Mouse (Mus musculus): ENCODE results near the gene Mpp2. TPM values are rescaled to one million over a fixed set of nuclear protein-coding genes. Genes with fewer than 3 reads are reported as not detected.
A peak's percentile ranks its signal among the peaks of the same experiment; 100 is the strongest.

The Mpp2 gene
- total RNA-seq, 2 experiments from 2014 or later, result 12.7 to 14.2 TPM

GRCm38 (mm10) chr11:102082322-102082721, 6.0 kb downstream of the Mpp2 start:
- ATAC-seq (replicated peaks; ENCODE audit: low FRiP score, poor library complexity, severe bottlenecking), result no peak

- no peak for ATAC-seq (replicated peaks; ENCODE audit: low FRiP score, poor library complexity, severe bottlenecking)
Measured at GRCm38 (mm10) chr11:102073722-102074121, 14.6 kb downstream of the Mpp2 start.

- ATAC-seq (replicated peaks; ENCODE audit: low FRiP score, poor library complexity, severe bottlenecking), result no peak
Measured at GRCm38 (mm10) chr11:102072729-102073128, 15.6 kb downstream of the Mpp2 start.

GRCm38 (mm10) chr11:102070426-102070825, 17.9 kb downstream of the Mpp2 start:
- no peak for ATAC-seq (replicated peaks; ENCODE audit: low FRiP score, poor library complexity, severe bottlenecking)

- ATAC-seq (replicated peaks; ENCODE audit: low FRiP score, poor library complexity, severe bottlenecking), result no peak
Measured at GRCm38 (mm10) chr11:102069633-102070032, 18.7 kb downstream of the Mpp2 start.

- ATAC-seq (replicated peaks; ENCODE audit: low FRiP score, poor library complexity, severe bottlenecking), result peak; percentile 70; the same call in 1 of the 2 replicates
Measured at GRCm38 (mm10) chr11:102068969-102069368, 19.3 kb downstream of the Mpp2 start.

GRCm38 (mm10) chr11:102063076-102063475, 25.2 kb downstream of the Mpp2 start:
- no peak for ATAC-seq (replicated peaks; ENCODE audit: low FRiP score, poor library complexity, severe bottlenecking)

GRCm38 (mm10) chr11:102061941-102062473, 26.3 kb downstream of the Mpp2 start:
- no peak for ATAC-seq (replicated peaks; ENCODE audit: low FRiP score, poor library complexity, severe bottlenecking)

GRCm38 (mm10) chr11:102061236-102061940, 26.9 kb downstream of the Mpp2 start:
- ATAC-seq (replicated peaks; ENCODE audit: low FRiP score, poor library complexity, severe bottlenecking), result peak; percentile 86

- ATAC-seq (replicated peaks; ENCODE audit: low FRiP score, poor library complexity, severe bottlenecking), result no peak
Measured at GRCm38 (mm10) chr11:102053847-102054246, 34.5 kb downstream of the Mpp2 start.

GRCm38 (mm10) chr11:102053183-102053582, 35.1 kb downstream of the Mpp2 start:
- ATAC-seq (replicated peaks; ENCODE audit: low FRiP score, poor library complexity, severe bottlenecking), result no peak

GRCm38 (mm10) chr11:102052697-102053096, 35.6 kb downstream of the Mpp2 start:
- no peak for ATAC-seq (replicated peaks; ENCODE audit: low FRiP score, poor library complexity, severe bottlenecking)

- ATAC-seq (replicated peaks; ENCODE audit: low FRiP score, poor library complexity, severe bottlenecking), result no peak
Measured at GRCm38 (mm10) chr11:102051954-102052353, 36.4 kb downstream of the Mpp2 start.

- no peak for ATAC-seq (replicated peaks; ENCODE audit: low FRiP score, poor library complexity, severe bottlenecking)
Measured at GRCm38 (mm10) chr11:102051541-102051940, 36.8 kb downstream of the Mpp2 start.

GRCm38 (mm10) chr11:102049875-102050482, 38.3 kb downstream of the Mpp2 start:
- no peak for ATAC-seq (replicated peaks; ENCODE audit: low FRiP score, poor library complexity, severe bottlenecking)

GRCm38 (mm10) chr11:102046607-102047006, 41.7 kb downstream of the Mpp2 start:
- no peak for ATAC-seq (replicated peaks; ENCODE audit: low FRiP score, poor library complexity, severe bottlenecking)

- ATAC-seq (replicated peaks; ENCODE audit: low FRiP score, poor library complexity, severe bottlenecking), result no peak
Measured at GRCm38 (mm10) chr11:102044691-102045212, 43.6 kb downstream of the Mpp2 start.

- no peak for ATAC-seq (replicated peaks; ENCODE audit: low FRiP score, poor library complexity, severe bottlenecking)
Measured at GRCm38 (mm10) chr11:102043381-102043780, 44.9 kb downstream of the Mpp2 start.

- no peak for ATAC-seq (replicated peaks; ENCODE audit: low FRiP score, poor library complexity, severe bottlenecking)
Measured at GRCm38 (mm10) chr11:102042971-102043370, 45.3 kb downstream of the Mpp2 start.

GRCm38 (mm10) chr11:102041350-102041949, 46.9 kb downstream of the Mpp2 start, which contains the start of gene Cd300lg:
Gene Cd300lg, plus strand, starts transcription at chr11:102041509.
- ATAC-seq (replicated peaks; ENCODE audit: low FRiP score, poor library complexity, severe bottlenecking), result no peak
